Mouse (Mus musculus): ENCODE results near the gene Bace1. TPM values are rescaled to one million over a fixed set of nuclear protein-coding genes. Genes with fewer than 3 reads are reported as not detected.

Gene Bace1
- polyA plus RNA-seq, 1 experiment from 2014 or later: 19.5 TPM

- no peak for ATAC-seq (replicated peaks; ENCODE audit: insufficient number of reproducible peaks, low FRiP score, low TSS enrichment)
These were observed 12.3 kb downstream of the Bace1 start for GRCm38 (mm10) chr9:45850528-45851155.

GRCm38 (mm10) chr9:45851330-45851729 is 12.9 kb downstream of the Bace1 start:
- H3K4me3 ChIP-seq (ENCODE audit: low read depth, low read length): no peak overlapping the region
- no peaks in the 10 kb centered on the region; the same call in 1 of the 2 replicates for H3K36me3 ChIP-seq (ENCODE audit: control insufficient read depth, insufficient read depth, low read length)
- ATAC-seq (replicated peaks; ENCODE audit: insufficient number of reproducible peaks, low FRiP score, low TSS enrichment): no peak
- no peak overlapping the region for H3K4me2 ChIP-seq
- 0 out of 2 replicates have a peak overlapping the region, but pooled peaks have one; percentile 22 for H3K9ac ChIP-seq (ENCODE audit: low read depth, low read length)
- WGBS (ENCODE audit: insufficient replicate concordance): 57% methylated on average over 5 of the region's 5 CpGs
- H3K27me3 ChIP-seq (ENCODE audit: control insufficient read depth, insufficient read depth, low read length): no peaks in the 10 kb centered on the region; the same call in 1 of the 2 replicates
- H3K9me3 ChIP-seq (replicated peaks; ENCODE audit: control insufficient read depth, low read length): no peaks in the 10 kb centered on the region
- no peak overlapping the region for H3K27ac ChIP-seq (ENCODE audit: low read depth, low read length)
- H3K4me1 ChIP-seq (ENCODE audit: control insufficient read depth, insufficient read depth, low read length): peaks cover 19% of the 10 kb centered on the region

More at GRCm38 (mm10) chr9:45850528-45851155, 12.3 kb downstream of the Bace1 start:
- Histone ChIP-seq H3K36me3 (ENCODE audit: control insufficient read depth, insufficient read depth, low read length) (no peaks in the 10 kb centered on the region; the same call in 1 of the 2 replicates), H3K4me1 (ENCODE audit: control insufficient read depth, insufficient read depth, low read length) (peaks cover 19% of the 10 kb centered on the region), H3K27ac (ENCODE audit: low read depth, low read length) (peak overlapping the region; percentile 69), H3K4me2 (no peak overlapping the region), H3K27me3 (ENCODE audit: control insufficient read depth, insufficient read depth, low read length) (no peaks in the 10 kb centered on the region; the same call in 1 of the 2 replicates), H3K9ac (ENCODE audit: low read depth, low read length) (no peak overlapping the region), H3K4me3 (ENCODE audit: low read depth, low read length) (no peak overlapping the region), H3K9me3 (replicated peaks; ENCODE audit: control insufficient read depth, low read length) (no peaks in the 10 kb centered on the region)
- WGBS (ENCODE audit: insufficient replicate concordance): 75% methylated on average over 8 of the region's 8 CpGs

GRCm38 (mm10) chr9:45851776-45852175 is 13.4 kb downstream of the Bace1 start:
- H3K27ac ChIP-seq (ENCODE audit: low read depth, low read length): no peak overlapping the region
- H3K9me3 ChIP-seq (replicated peaks; ENCODE audit: control insufficient read depth, low read length): no peaks in the 10 kb centered on the region
- H3K27me3 ChIP-seq (ENCODE audit: control insufficient read depth, insufficient read depth, low read length): no peaks in the 10 kb centered on the region; the same call in 1 of the 2 replicates
- H3K4me2 ChIP-seq: no peak overlapping the region
- no peak for ATAC-seq (replicated peaks; ENCODE audit: insufficient number of reproducible peaks, low FRiP score, low TSS enrichment)
- H3K4me3 ChIP-seq (ENCODE audit: low read depth, low read length): no peak overlapping the region
- H3K36me3 ChIP-seq (ENCODE audit: control insufficient read depth, insufficient read depth, low read length): no peaks in the 10 kb centered on the region; the same call in 1 of the 2 replicates
- WGBS (ENCODE audit: insufficient replicate concordance): 98% methylated on average over 2 of the region's 2 CpGs
- H3K9ac ChIP-seq (ENCODE audit: low read depth, low read length): no peak overlapping the region
- peaks cover 19% of the 10 kb centered on the region for H3K4me1 ChIP-seq (ENCODE audit: control insufficient read depth, insufficient read depth, low read length)

GRCm38 (mm10) chr9:45853695-45854094 is 15.3 kb downstream of the Bace1 start:
- Histone ChIP-seq H3K36me3 (ENCODE audit: control insufficient read depth, insufficient read depth, low read length) (no peaks in the 10 kb centered on the region; the same call in 1 of the 2 replicates), H3K4me3 (ENCODE audit: low read depth, low read length) (no peak overlapping the region), H3K27ac (ENCODE audit: low read depth, low read length) (no peak overlapping the region), H3K9ac (ENCODE audit: low read depth, low read length) (no peak overlapping the region), H3K9me3 (replicated peaks; ENCODE audit: control insufficient read depth, low read length) (no peaks in the 10 kb centered on the region), H3K4me1 (ENCODE audit: control insufficient read depth, insufficient read depth, low read length) (peaks cover 19% of the 10 kb centered on the region), H3K27me3 (ENCODE audit: control insufficient read depth, insufficient read depth, low read length) (no peaks in the 10 kb centered on the region; the same call in 1 of the 2 replicates), H3K4me2 (no peak overlapping the region)
- 92% methylated on average over 2 of the region's 2 CpGs for WGBS (ENCODE audit: insufficient replicate concordance)
- ATAC-seq (replicated peaks; ENCODE audit: insufficient number of reproducible peaks, low FRiP score, low TSS enrichment): no peak

GRCm38 (mm10) chr9:45854136-45854535 is 15.8 kb downstream of the Bace1 start:
- H3K9me3 ChIP-seq (replicated peaks; ENCODE audit: control insufficient read depth, low read length): no peaks in the 10 kb centered on the region
- peaks cover 19% of the 10 kb centered on the region for H3K4me1 ChIP-seq (ENCODE audit: control insufficient read depth, insufficient read depth, low read length)
- no peak overlapping the region for H3K9ac ChIP-seq (ENCODE audit: low read depth, low read length)
- no peak overlapping the region for H3K4me3 ChIP-seq (ENCODE audit: low read depth, low read length)
- 69% methylated on average over 1 of the region's 1 CpGs for WGBS (ENCODE audit: insufficient replicate concordance)
- H3K4me2 ChIP-seq: no peak overlapping the region
- no peak for ATAC-seq (replicated peaks; ENCODE audit: insufficient number of reproducible peaks, low FRiP score, low TSS enrichment)
- H3K27ac ChIP-seq (ENCODE audit: low read depth, low read length): no peak overlapping the region
- no peaks in the 10 kb centered on the region; the same call in 1 of the 2 replicates for H3K27me3 ChIP-seq (ENCODE audit: control insufficient read depth, insufficient read depth, low read length)
- H3K36me3 ChIP-seq (ENCODE audit: control insufficient read depth, insufficient read depth, low read length): peaks cover 3% of the 10 kb centered on the region; the same call in 1 of the 2 replicates

- no peaks in the 10 kb centered on the region for H3K9me3 ChIP-seq (replicated peaks; ENCODE audit: control insufficient read depth, low read length)
- H3K9ac ChIP-seq (ENCODE audit: low read depth, low read length): no peak overlapping the region
- no peak overlapping the region for H3K4me2 ChIP-seq
These were observed 21.0 kb downstream of the Bace1 start for GRCm38 (mm10) chr9:45859364-45859763.

GRCm38 (mm10) chr9:45861813-45862212 is 23.4 kb downstream of the Bace1 start:
- Histone ChIP-seq H3K27ac (ENCODE audit: low read depth, low read length) (no peak overlapping the region), H3K4me2 (no peak overlapping the region), H3K27me3 (ENCODE audit: control insufficient read depth, insufficient read depth, low read length) (no peaks in the 10 kb centered on the region), H3K36me3 (ENCODE audit: control insufficient read depth, insufficient read depth, low read length) (peaks cover 38% of the 10 kb centered on the region), H3K4me1 (ENCODE audit: control insufficient read depth, insufficient read depth, low read length) (no peaks in the 10 kb centered on the region), H3K9ac (ENCODE audit: low read depth, low read length) (no peak overlapping the region), H3K4me3 (ENCODE audit: low read depth, low read length) (no peak overlapping the region), H3K9me3 (replicated peaks; ENCODE audit: control insufficient read depth, low read length) (no peaks in the 10 kb centered on the region)
- no peak for ATAC-seq (replicated peaks; ENCODE audit: insufficient number of reproducible peaks, low FRiP score, low TSS enrichment)
- 93% methylated on average over 7 of the region's 7 CpGs for WGBS (ENCODE audit: insufficient replicate concordance)

More at GRCm38 (mm10) chr9:45859364-45859763, 21.0 kb downstream of the Bace1 start:
- Histone ChIP-seq H3K4me1 (ENCODE audit: control insufficient read depth, insufficient read depth, low read length) (no peaks in the 10 kb centered on the region), H3K27me3 (ENCODE audit: control insufficient read depth, insufficient read depth, low read length) (no peaks in the 10 kb centered on the region), H3K36me3 (ENCODE audit: control insufficient read depth, insufficient read depth, low read length) (peaks cover 26% of the 10 kb centered on the region), H3K27ac (ENCODE audit: low read depth, low read length) (no peak overlapping the region), H3K4me3 (ENCODE audit: low read depth, low read length) (no peak overlapping the region)
- no peak for ATAC-seq (replicated peaks; ENCODE audit: insufficient number of reproducible peaks, low FRiP score, low TSS enrichment)
- WGBS (ENCODE audit: insufficient replicate concordance): 87% methylated on average over 10 of the region's 10 CpGs

- H3K27me3 ChIP-seq (ENCODE audit: control insufficient read depth, insufficient read depth, low read length): no peaks in the 10 kb centered on the region
- H3K4me1 ChIP-seq (ENCODE audit: control insufficient read depth, insufficient read depth, low read length): no peaks in the 10 kb centered on the region
- H3K9ac ChIP-seq (ENCODE audit: low read depth, low read length): no peak overlapping the region
- H3K4me3 ChIP-seq (ENCODE audit: low read depth, low read length): no peak overlapping the region
- 90% methylated on average over 3 of the region's 3 CpGs for whole genome bisulfite sequencing (ENCODE audit: insufficient replicate concordance)
- peaks cover 35% of the 10 kb centered on the region for H3K36me3 ChIP-seq (ENCODE audit: control insufficient read depth, insufficient read depth, low read length)
- no peak overlapping the region for H3K4me2 ChIP-seq
- ATAC-seq (replicated peaks; ENCODE audit: insufficient number of reproducible peaks, low FRiP score, low TSS enrichment): no peak
- H3K27ac ChIP-seq (ENCODE audit: low read depth, low read length): no peak overlapping the region
- H3K9me3 ChIP-seq (replicated peaks; ENCODE audit: control insufficient read depth, low read length): no peaks in the 10 kb centered on the region
These were observed 30.8 kb downstream of the Bace1 start for GRCm38 (mm10) chr9:45869181-45869580.

- Histone ChIP-seq H3K27me3 (ENCODE audit: control insufficient read depth, insufficient read depth, low read length) (no peaks in the 10 kb centered on the region), H3K4me3 (ENCODE audit: low read depth, low read length) (no peak overlapping the region), H3K9me3 (replicated peaks; ENCODE audit: control insufficient read depth, low read length) (no peaks in the 10 kb centered on the region), H3K9ac (ENCODE audit: low read depth, low read length) (no peak overlapping the region), H3K4me2 (no peak overlapping the region), H3K27ac (ENCODE audit: low read depth, low read length) (no peak overlapping the region), H3K4me1 (ENCODE audit: control insufficient read depth, insufficient read depth, low read length) (no peaks in the 10 kb centered on the region), H3K36me3 (ENCODE audit: control insufficient read depth, insufficient read depth, low read length) (peaks cover 28% of the 10 kb centered on the region)
- no peak for ATAC-seq (replicated peaks; ENCODE audit: insufficient number of reproducible peaks, low FRiP score, low TSS enrichment)
- WGBS (ENCODE audit: insufficient replicate concordance): 93% methylated on average over 3 of the region's 3 CpGs
These were observed 31.9 kb downstream of the Bace1 start for GRCm38 (mm10) chr9:45870265-45870664.
